26 mouse cellular contexts compared by ENCODE assay signal in genomic region chr1:82612061-82612660, GRCm38 (mm10). TPM values are rescaled to one million over a fixed set of nuclear protein-coding genes. Genes with fewer than 3 reads are reported as not detected.
DNase-seq lines count a peak whose midpoint lies in the region; ATAC-seq and TF ChIP-seq lines count a peak whose summit lies in the region.
"Had no signal": no experiment of that assay in that cellular context is flagged by ENCODE, and none has a peak within 500 bp of the region (broad histone marks: within the 10 kb centered on the region; RNA-seq: fewer than 3 reads in every experiment).

No protein-coding gene starts in this region.

- no peak for TF ChIP-seq CTCF in gastrocnemius, adult 2 months (IDR thresholded peaks at IDR 0.05)
- no peak for TF ChIP-seq CTCF in kidney, postnatal 0 days (IDR thresholded peaks at IDR 0.05; ENCODE audit: low read depth)
- TF ChIP-seq CTCF in embryonic fibroblast, embryonic 13.5 days (IDR thresholded peaks at IDR 0.05; ENCODE audit: borderline replicate concordance, insufficient read depth, low read length) = no peak

- H3ac ChIP-seq in myocyte (ENCODE audit: control insufficient read depth, insufficient read length) = no peak overlapping the region

- ATAC-seq in kidney, postnatal 0 days (replicated peaks; ENCODE audit: low FRiP score, low read depth) = no peak; the same call in 1 of the 2 replicates
- no peak for ATAC-seq in hindbrain, embryonic 16.5 days
- ATAC-seq: forebrain, embryonic 15.5 days; intestine, embryonic 15.5 days; Patski had no signal

- no peak overlapping the region for H3K27ac ChIP-seq in gastrocnemius, adult 2 months
- no peak overlapping the region for H3K27ac ChIP-seq in kidney, postnatal 0 days
- H3K27ac ChIP-seq in embryonic fibroblast, embryonic 13.5 days (ENCODE audit: insufficient read depth, low read length) = peak overlapping the region; percentile 58; the same call in 1 of the 2 replicates
- no peak overlapping the region for H3K27ac ChIP-seq in hindbrain, embryonic 16.5 days (ENCODE audit: low read depth, low read length)
- H3K27ac ChIP-seq: embryonic facial prominence, embryonic 15.5 days; forebrain, embryonic 15.5 days; hindbrain, embryonic 14.5 days; intestine, embryonic 15.5 days; midbrain, embryonic 12.5 days; stomach, postnatal 0 days had no signal

- no peak overlapping the region for H3K4me2 ChIP-seq in kidney, postnatal 0 days (ENCODE audit: low read length)
- peak overlapping the region; percentile 60 for H3K4me2 ChIP-seq in myocyte (ENCODE audit: low read depth)
- H3K4me2 ChIP-seq in hindbrain, embryonic 16.5 days (ENCODE audit: low read length) = no peak overlapping the region
- H3K4me2 ChIP-seq: embryonic facial prominence, embryonic 15.5 days; forebrain, embryonic 15.5 days; hindbrain, embryonic 14.5 days; intestine, embryonic 15.5 days; midbrain, embryonic 12.5 days had no signal

- intact Hi-C loops in gastrocnemius, adult 2 months (cut with DNase I) = no loop called here

- peaks cover 9% of the 10 kb centered on the region for H3K4me1 ChIP-seq in kidney, postnatal 0 days (replicated peaks; ENCODE audit: insufficient read depth, low read length)
- peaks cover 8% of the 10 kb centered on the region for H3K4me1 ChIP-seq in embryonic fibroblast, embryonic 13.5 days (ENCODE audit: control insufficient read depth, insufficient read depth, low read length)
- no peaks in the 10 kb centered on the region for H3K4me1 ChIP-seq in hindbrain, embryonic 16.5 days (ENCODE audit: control insufficient read depth, insufficient read depth, low read depth, low read length)
- H3K4me1 ChIP-seq: embryonic facial prominence, embryonic 15.5 days; forebrain, embryonic 15.5 days; intestine, embryonic 15.5 days; midbrain, embryonic 12.5 days had no signal

- no peak overlapping the region for H3K9ac ChIP-seq in kidney, postnatal 0 days (ENCODE audit: low read depth, low read length)
- no peak overlapping the region for H3K9ac ChIP-seq in hindbrain, embryonic 16.5 days (ENCODE audit: low read depth, low read length)
- H3K9ac ChIP-seq: embryonic facial prominence, embryonic 15.5 days; forebrain, embryonic 15.5 days; hindbrain, embryonic 14.5 days; intestine, embryonic 15.5 days; midbrain, embryonic 12.5 days had no signal

- no peaks in the 10 kb centered on the region for H3K79me2 ChIP-seq in myocyte (ENCODE audit: control insufficient read depth, insufficient read depth)

- 42% methylated on average over 9 of the region's 9 CpGs for WGBS in kidney, postnatal 0 days
- 90% methylated on average over 9 of the region's 9 CpGs for WGBS in hindbrain, embryonic 16.5 days

- no peaks in the 10 kb centered on the region for H3K9me3 ChIP-seq in kidney, postnatal 0 days (replicated peaks; ENCODE audit: low read length)
- H3K9me3 ChIP-seq in hindbrain, embryonic 16.5 days (ENCODE audit: control insufficient read depth, low read length) = no peaks in the 10 kb centered on the region
- H3K9me3 ChIP-seq: embryonic facial prominence, embryonic 15.5 days; forebrain, embryonic 15.5 days; G1E; intestine, embryonic 15.5 days; midbrain, embryonic 12.5 days had no signal

- DNase-seq in gastrocnemius, adult 2 months = no peak
- no peak for DNase-seq in gastrocnemius, adult 8-10 months (ENCODE audit: low spot score in 2 of 2)
- DNase-seq in kidney, postnatal 0 days (ENCODE audit: low spot score) = peak; percentile 92
- DNase-seq in kidney, adult 11 months = no peak
- DNase-seq: adrenal gland, postnatal 36 days; cerebellum, adult 9-10 months; gastrocnemius, postnatal 36 days; heart, postnatal 4 days; kidney, postnatal 4 days; liver; lung, postnatal 10 days; thymus, adult 2 months had no signal

- TF ChIP-seq POLR2A in embryonic fibroblast, embryonic 13.5 days (IDR thresholded peaks at IDR 0.05; ENCODE audit: low read depth, low read length) = no peak
- no peak for TF ChIP-seq POLR2A in myocyte (IDR thresholded peaks at IDR 0.05; ENCODE audit: insufficient read length, low read depth)

- no peaks in the 10 kb centered on the region for H3K27me3 ChIP-seq in kidney, postnatal 0 days (ENCODE audit: insufficient read depth, low read length)
- no peaks in the 10 kb centered on the region for H3K27me3 ChIP-seq in myocyte (ENCODE audit: control insufficient read depth, insufficient read depth, insufficient read length)
- no peaks in the 10 kb centered on the region for H3K27me3 ChIP-seq in hindbrain, embryonic 16.5 days (replicated peaks; ENCODE audit: control insufficient read depth, insufficient read depth, low read length)
- H3K27me3 ChIP-seq: CH12.LX; embryonic facial prominence, embryonic 15.5 days; forebrain, embryonic 15.5 days; intestine, embryonic 15.5 days; midbrain, embryonic 12.5 days; Patski had no signal

- H3K36me3 ChIP-seq in kidney, postnatal 0 days (ENCODE audit: insufficient read depth, low read length) = no peaks in the 10 kb centered on the region
- H3K36me3 ChIP-seq in myocyte (ENCODE audit: control insufficient read depth, insufficient read depth) = no peaks in the 10 kb centered on the region
- H3K36me3 ChIP-seq in hindbrain, embryonic 16.5 days (ENCODE audit: control insufficient read depth, insufficient read depth, low read length) = no peaks in the 10 kb centered on the region
- H3K36me3 ChIP-seq: embryonic facial prominence, embryonic 15.5 days; forebrain, embryonic 15.5 days; G1E; intestine, embryonic 15.5 days; midbrain, embryonic 12.5 days had no signal

- 0 out of 2 replicates have a peak overlapping the region, but pooled peaks have one; percentile 5 for H3K4me3 ChIP-seq in gastrocnemius, adult 2 months
- no peak overlapping the region for H3K4me3 ChIP-seq in kidney, postnatal 0 days (replicated peaks; ENCODE audit: low read depth, low read length)
- no peak overlapping the region for H3K4me3 ChIP-seq in embryonic fibroblast, embryonic 13.5 days (ENCODE audit: insufficient read depth, low read length)
- H3K4me3 ChIP-seq in myocyte = no peak overlapping the region
- no peak overlapping the region for H3K4me3 ChIP-seq in hindbrain, embryonic 16.5 days (ENCODE audit: low read length)
- H3K4me3 ChIP-seq: embryonic facial prominence, embryonic 15.5 days; forebrain, embryonic 15.5 days; intestine, embryonic 15.5 days; midbrain, embryonic 12.5 days had no signal

TF ChIP-seq in myocyte, 11 proteins besides CTCF, POLR2A, EP300 and RAD21:
- TF ChIP-seq TCF12 (IDR thresholded peaks at IDR 0.05; ENCODE audit: insufficient read depth, poor library complexity, severe bottlenecking) = no peak
- peak in 2 of 3 experiments; percentile 12 to 75 for TF ChIP-seq MYOD1 (IDR thresholded peaks at IDR 0.05; ENCODE audit: control insufficient read depth in 1 of 3, insufficient read length in 2 of 3, low read depth in 2 of 3)
TF ChIP-seq in myocyte: peak in this region for 1.

RNA-seq across cellular contexts. Expression of gene Col4a3, which starts 25.4 kb away (rescaled TPM):
- 1 to 10 TPM in 1 of 2 experiments, under 1 TPM in 1; 0.67 to 1.2 TPM for total RNA-seq in gastrocnemius, adult 2 months (2021)
- total RNA-seq in gastrocnemius, adult 8-10 months (2022) = 1 to 10 TPM in 1 of 4 experiments, under 1 TPM in 3; 0.44 to 1.3 (median 0.66) TPM
- 21.9 and 22.3 TPM in 2 replicates for polyA plus RNA-seq in kidney, postnatal 0 days (2015; fragmentation: Nextera tagmentation; extraction: Ambion mirVana)
- 0.09 and 0.63 TPM in 2 replicates for polyA plus RNA-seq in embryonic fibroblast, embryonic 13.5 days (2011; ENCODE audit: insufficient read length, low read depth, missing spikeins)
- 0.08 TPM for polyA plus RNA-seq in myocyte (2012; fragmentation: generic; extraction: Trizol)
- polyA plus RNA-seq in hindbrain, embryonic 16.5 days (2015; fragmentation: Nextera tagmentation; extraction: Ambion mirVana) = 0.46 and 0.60 TPM in 2 replicates
- total RNA-seq: CH12.LX; megakaryocyte progenitor cell, adult 5-6 weeks; neutrophil, adult 5-6 weeks had no signal

RNA-seq across cellular contexts. Expression of gene Col4a4, which starts 25.5 kb away (rescaled TPM):
- total RNA-seq in gastrocnemius, adult 2 months (2021) = 1 to 10 TPM; 1.1 to 1.6 TPM
- total RNA-seq in gastrocnemius, adult 8-10 months (2022) = under 1 TPM; 0.39 to 0.97 (median 0.74) TPM
- 20.3 and 20.8 TPM in 2 replicates for polyA plus RNA-seq in kidney, postnatal 0 days (2015; fragmentation: Nextera tagmentation; extraction: Ambion mirVana)
- polyA plus RNA-seq in embryonic fibroblast, embryonic 13.5 days (2011; ENCODE audit: insufficient read length, low read depth, missing spikeins) = 0.09 and 0.13 TPM in 2 replicates
- 0.19 TPM for polyA plus RNA-seq in myocyte (2012; fragmentation: generic; extraction: Trizol)
- polyA plus RNA-seq in hindbrain, embryonic 16.5 days (2015; fragmentation: Nextera tagmentation; extraction: Ambion mirVana) = 0.25 and 0.41 TPM in 2 replicates
- total RNA-seq: neutrophil, adult 5-6 weeks had no signal
- polyA plus RNA-seq: G1E had no signal

Comparison
In these comparisons a context has a peak if more than half of its experiments do, and no peak if none do; other contexts are left out.
1. RNA of gene Col4a3, which starts 25.4 kb away (polyA plus RNA-seq): 21.9 to 22.3 TPM in kidney, postnatal 0 days; 0.46 to 0.60 TPM in hindbrain, embryonic 16.5 days, 0.09 to 0.63 TPM in embryonic fibroblast, embryonic 13.5 days and 0.08 TPM in myocyte (single experiment); every median in the first group is over 10 times any median in the second.
2. RNA of gene Col4a4, which starts 25.5 kb away (polyA plus RNA-seq): 20.3 to 20.8 TPM in kidney, postnatal 0 days; 0.25 to 0.41 TPM in hindbrain, embryonic 16.5 days, 0.19 TPM in myocyte (single experiment) and 0.09 to 0.13 TPM in embryonic fibroblast, embryonic 13.5 days; every median in the first group is over 10 times any median in the second.